Mouse (Mus musculus) midbrain, embryonic 15.5 days (tissue): ENCODE measurements at regions not wholly inside any gene's neighbourhood (a gene's known extent, or its start where the extent isn't known, plus 50 kb on each side); places are given as distances from the start of the nearest gene placed in this dataset.

Experiments used
- ATAC-seq: fragments of 200-750 bp; cut with Nextera tagmentation; replicated peaks from 2 replicates; pipeline ENCODE4 v1.8.0; 2017; ENCODE audit warnings: moderate TSS enrichment
- H3K27ac ChIP-seq: fragments of 300-500 bp; sonication (generic); 2 replicates; pipeline ENCODE4 v1.5.1; 2015; ENCODE audit warnings: mild to moderate bottlenecking, inconsistent platforms
- H3K27me3 ChIP-seq: fragments of 300-500 bp; sonication (generic); replicated peaks from 2 replicates; pipeline ENCODE4 v1.6.1; 2015; ENCODE audit warnings: inconsistent platforms
- H3K36me3 ChIP-seq: fragments of 300-500 bp; sonication (generic); replicated peaks from 2 replicates; pipeline ENCODE4 v1.6.1; 2015; ENCODE audit warnings: inconsistent platforms
- H3K4me1 ChIP-seq: fragments of 300-500 bp; sonication (generic); 2 replicates; pipeline ENCODE4 v1.6.1; 2015; ENCODE audit warnings: inconsistent platforms
- H3K4me2 ChIP-seq: fragments of 300-500 bp; sonication (generic); 2 replicates; pipeline ENCODE4 v1.6.1; 2015; ENCODE audit warnings: inconsistent platforms, mild to moderate bottlenecking, moderate library complexity
- H3K4me3 ChIP-seq: fragments of 300-500 bp; sonication (generic); 2 replicates; pipeline ENCODE4 v1.5.1; 2015; ENCODE audit warnings: mild to moderate bottlenecking, inconsistent platforms
- H3K9ac ChIP-seq: fragments of 300-500 bp; sonication (generic); 2 replicates; pipeline ENCODE4 v1.6.1; 2015; ENCODE audit warnings: mild to moderate bottlenecking, inconsistent platforms
- H3K9me3 ChIP-seq: fragments of 300-500 bp; sonication (generic); 2 replicates; pipeline ENCODE4 v1.6.1; 2016; ENCODE audit warnings: inconsistent platforms
- WGBS: fragments of 180-500 bp; shearing (Covaris S2); methylation state at CpG from one replicate; pipeline ENCODE4 v1.1.7; 2015; ENCODE audit warnings: mixed read lengths; 5-methylcytosine and 5-hydroxymethylcytosine counted together

GRCm38 (mm10) chr11:40561983-40562382 is 133.0 kb downstream of the Mat2b start:
- ATAC-seq: no peak
- Histone ChIP-seq H3K4me2 (no peak overlapping the region), H3K4me3 (no peak overlapping the region), H3K36me3 (no peaks in the 10 kb centered on the region), H3K9ac (no peak overlapping the region), H3K27ac (no peak overlapping the region), H3K9me3 (no peaks in the 10 kb centered on the region), H3K27me3 (no peaks in the 10 kb centered on the region), H3K4me1 (no peaks in the 10 kb centered on the region)
- 79% methylated on average over 2 of the region's 2 CpGs for WGBS

GRCm38 (mm10) chr11:40561400-40561799 is 133.6 kb downstream of the Mat2b start:
- Histone ChIP-seq H3K27me3 (no peaks in the 10 kb centered on the region), H3K27ac (no peak overlapping the region), H3K36me3 (no peaks in the 10 kb centered on the region), H3K4me1 (no peaks in the 10 kb centered on the region), H3K4me3 (no peak overlapping the region), H3K4me2 (no peak overlapping the region), H3K9ac (no peak overlapping the region), H3K9me3 (no peaks in the 10 kb centered on the region)
- no peak for ATAC-seq
- WGBS: 99% methylated on average over 2 of the region's 2 CpGs

GRCm38 (mm10) chr11:40558486-40558885 is 136.5 kb downstream of the Mat2b start:
- Histone ChIP-seq H3K9me3 (no peaks in the 10 kb centered on the region), H3K36me3 (no peaks in the 10 kb centered on the region), H3K27me3 (no peaks in the 10 kb centered on the region), H3K4me3 (no peak overlapping the region), H3K9ac (no peak overlapping the region), H3K4me2 (no peak overlapping the region), H3K4me1 (no peaks in the 10 kb centered on the region), H3K27ac (no peak overlapping the region)
- ATAC-seq: no peak
- WGBS: 95% methylated on average over 2 of the region's 2 CpGs

DNA sequence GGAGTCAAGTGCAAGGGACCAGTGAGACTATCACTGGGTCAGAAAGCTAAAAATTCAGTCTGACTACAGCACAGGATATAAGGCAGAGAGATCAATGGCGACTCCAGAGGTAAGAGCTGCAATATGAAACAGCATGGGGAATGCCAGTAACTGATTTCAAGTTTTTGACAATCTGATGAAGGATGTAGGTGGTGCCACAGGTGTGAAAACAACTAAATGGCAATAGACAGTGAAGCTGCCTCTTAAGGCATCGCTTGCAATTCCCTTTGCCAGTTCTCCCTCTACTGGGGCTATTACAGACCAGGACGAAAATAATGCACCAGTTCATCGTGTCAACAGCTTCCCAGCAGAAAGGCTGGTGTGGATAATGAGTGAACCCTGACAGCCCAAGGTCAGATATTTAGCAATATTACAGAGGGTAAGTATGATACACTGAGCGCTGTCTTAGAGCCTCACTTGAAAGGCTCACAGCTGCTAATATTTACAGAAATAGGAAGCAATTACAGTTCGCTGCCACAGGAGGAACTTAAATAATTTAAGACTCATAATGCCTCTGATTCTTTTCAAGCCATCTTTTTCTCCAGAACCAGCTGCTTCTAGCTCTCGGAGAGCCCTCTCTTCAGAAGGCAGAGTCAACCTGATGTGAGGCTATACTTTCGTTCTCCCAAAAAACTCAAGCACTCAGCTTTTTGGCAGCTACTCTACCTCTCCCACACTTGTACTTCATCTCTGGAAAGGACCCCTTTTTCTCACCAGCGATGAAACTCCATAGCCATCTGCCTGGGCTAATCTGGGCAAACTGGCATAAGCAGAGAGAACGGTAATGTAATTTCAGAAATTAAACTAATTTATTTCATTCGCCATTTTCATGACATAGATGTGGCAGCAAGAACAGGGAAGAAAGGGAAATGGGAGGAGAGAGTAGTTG is 139.9 kb downstream of the Mat2b start:
- 68% methylated on average over 11 of the region's 11 CpGs for WGBS
- Histone ChIP-seq H3K9ac (no peak overlapping the region), H3K36me3 (no peaks in the 10 kb centered on the region), H3K4me1 (no peaks in the 10 kb centered on the region), H3K9me3 (no peaks in the 10 kb centered on the region), H3K27me3 (no peaks in the 10 kb centered on the region), H3K4me2 (no peak overlapping the region), H3K4me3 (no peak overlapping the region), H3K27ac (no peak overlapping the region)
- ATAC-seq: no peak

GRCm38 (mm10) chr11:40552054-40552453 is 142.9 kb downstream of the Mat2b start:
- H3K36me3 ChIP-seq: no peaks in the 10 kb centered on the region
- H3K4me1 ChIP-seq: no peaks in the 10 kb centered on the region
- H3K9me3 ChIP-seq: no peaks in the 10 kb centered on the region
- ATAC-seq: no peak
- H3K9ac ChIP-seq: no peak overlapping the region
- WGBS: 73% methylated on average over 2 of the region's 2 CpGs
- no peak overlapping the region for H3K4me3 ChIP-seq
- H3K27me3 ChIP-seq: no peaks in the 10 kb centered on the region
- H3K27ac ChIP-seq: no peak overlapping the region
- H3K4me2 ChIP-seq: no peak overlapping the region

DNA sequence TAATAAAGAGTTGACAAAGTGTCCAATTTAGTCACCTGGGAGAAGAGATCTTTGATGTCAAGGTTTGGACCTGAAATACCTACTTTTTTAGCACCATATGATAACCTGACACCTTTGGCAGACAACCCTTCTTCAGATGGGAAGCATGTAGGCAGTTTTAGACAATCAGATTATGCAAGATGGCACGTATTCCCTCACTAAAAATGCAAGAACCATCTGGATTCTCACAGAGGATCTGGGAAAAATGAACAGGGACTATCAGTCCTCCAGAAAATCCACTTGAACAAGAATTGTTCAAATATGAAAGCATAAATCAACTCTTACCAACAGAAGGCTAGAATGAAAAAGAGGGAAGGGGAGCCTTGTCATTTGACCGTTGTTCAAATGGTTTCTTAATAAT is 148.4 kb downstream of the Mat2b start:
- no peak overlapping the region for H3K27ac ChIP-seq
- no peak for ATAC-seq
- no peaks in the 10 kb centered on the region for H3K9me3 ChIP-seq
- H3K9ac ChIP-seq: no peak overlapping the region
- H3K36me3 ChIP-seq: no peaks in the 10 kb centered on the region
- no peak overlapping the region for H3K4me3 ChIP-seq
- H3K4me2 ChIP-seq: no peak overlapping the region
- 79% methylated on average over 2 of the region's 2 CpGs for WGBS
- H3K4me1 ChIP-seq: no peaks in the 10 kb centered on the region
- no peaks in the 10 kb centered on the region for H3K27me3 ChIP-seq

GRCm38 (mm10) chr11:40545537-40545936 is 149.5 kb downstream of the Mat2b start:
- no peaks in the 10 kb centered on the region for H3K4me1 ChIP-seq
- H3K4me3 ChIP-seq: no peak overlapping the region
- WGBS: 47% methylated on average over 1 of the region's 1 CpGs
- H3K27me3 ChIP-seq: no peaks in the 10 kb centered on the region
- ATAC-seq: no peak
- H3K9me3 ChIP-seq: no peaks in the 10 kb centered on the region
- H3K36me3 ChIP-seq: no peaks in the 10 kb centered on the region
- no peak overlapping the region for H3K9ac ChIP-seq
- H3K4me2 ChIP-seq: no peak overlapping the region
- H3K27ac ChIP-seq: no peak overlapping the region

GRCm38 (mm10) chr11:40540229-40540628 is 154.8 kb downstream of the Mat2b start:
- Histone ChIP-seq H3K27ac (no peak overlapping the region), H3K36me3 (no peaks in the 10 kb centered on the region), H3K9ac (no peak overlapping the region), H3K27me3 (no peaks in the 10 kb centered on the region), H3K9me3 (no peaks in the 10 kb centered on the region), H3K4me1 (no peaks in the 10 kb centered on the region), H3K4me3 (no peak overlapping the region), H3K4me2 (no peak overlapping the region)
- whole genome bisulfite sequencing: 17% methylated on average over 3 of the region's 3 CpGs
- ATAC-seq: no peak

DNA sequence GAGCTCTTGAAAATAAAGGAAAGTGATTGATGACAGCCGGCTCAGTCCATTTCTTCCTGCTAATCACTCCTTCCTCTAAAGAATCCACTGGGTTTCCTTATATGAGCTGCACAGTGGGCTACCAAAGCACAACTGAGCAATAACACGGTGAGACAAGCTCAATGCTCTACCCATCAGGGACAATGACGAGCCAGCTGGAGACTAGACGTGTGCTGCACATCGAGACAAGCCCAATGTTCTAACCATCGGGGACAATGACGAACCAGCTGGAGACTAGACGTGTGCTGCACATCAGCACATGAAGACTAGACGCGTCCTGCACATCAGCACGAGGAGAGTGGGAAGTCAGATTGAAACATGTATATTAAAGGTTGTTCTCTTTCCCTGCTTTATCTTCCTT is 155.2 kb downstream of the Mat2b start:
- no peaks in the 10 kb centered on the region for H3K36me3 ChIP-seq
- H3K9me3 ChIP-seq: no peaks in the 10 kb centered on the region
- no peaks in the 10 kb centered on the region for H3K27me3 ChIP-seq
- WGBS: 36% methylated on average over 11 of the region's 11 CpGs
- no peak overlapping the region for H3K4me2 ChIP-seq
- H3K4me3 ChIP-seq: no peak overlapping the region
- no peak overlapping the region for H3K9ac ChIP-seq
- H3K27ac ChIP-seq: no peak overlapping the region
- ATAC-seq: no peak
- H3K4me1 ChIP-seq: no peaks in the 10 kb centered on the region

DNA sequence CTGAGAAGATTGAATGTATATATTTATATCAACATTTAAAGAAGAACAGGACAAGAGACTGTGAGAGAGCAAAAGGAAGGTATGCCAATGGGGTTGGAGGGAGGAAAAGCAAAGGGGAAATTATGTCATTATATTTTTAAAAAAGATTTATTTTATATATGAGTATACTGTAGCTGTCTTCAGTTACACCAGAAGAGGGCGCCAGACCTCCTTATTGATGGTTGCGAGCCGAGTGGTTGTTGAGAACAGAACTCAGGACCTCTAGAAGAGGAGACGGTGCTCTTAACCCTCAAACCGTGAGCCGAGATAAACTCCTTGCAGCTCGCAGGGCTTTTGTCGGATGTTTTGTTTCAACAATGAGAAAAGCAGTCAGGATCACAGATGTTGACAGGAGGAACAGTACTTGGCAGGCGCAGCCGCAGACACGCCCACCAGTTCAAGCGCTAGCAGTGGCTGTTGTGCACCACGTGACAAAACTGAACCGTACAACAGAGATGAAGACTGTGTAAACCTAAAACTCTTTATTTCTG is 158.7 kb downstream of the Mat2b start:
- H3K27ac ChIP-seq: no peak overlapping the region
- no peak overlapping the region for H3K4me3 ChIP-seq
- H3K4me2 ChIP-seq: no peak overlapping the region
- H3K9ac ChIP-seq: no peak overlapping the region
- H3K4me1 ChIP-seq: no peaks in the 10 kb centered on the region
- no peaks in the 10 kb centered on the region for H3K27me3 ChIP-seq
- no peaks in the 10 kb centered on the region for H3K36me3 ChIP-seq
- no peak for ATAC-seq
- no peaks in the 10 kb centered on the region for H3K9me3 ChIP-seq
- 84% methylated on average over 14 of the region's 14 CpGs for WGBS

- WGBS: 39% methylated on average over 10 of the region's 10 CpGs
- Histone ChIP-seq H3K27ac (no peak overlapping the region), H3K4me3 (no peak overlapping the region), H3K9ac (no peak overlapping the region), H3K4me1 (no peaks in the 10 kb centered on the region), H3K36me3 (no peaks in the 10 kb centered on the region), H3K4me2 (no peak overlapping the region), H3K9me3 (no peaks in the 10 kb centered on the region), H3K27me3 (no peaks in the 10 kb centered on the region)
- peak; percentile 81; the same call in 1 of the 2 replicates for ATAC-seq
Measured at GRCm38 (mm10) chr11:40510325-40511239, 184.4 kb downstream of the Mat2b start.

DNA sequence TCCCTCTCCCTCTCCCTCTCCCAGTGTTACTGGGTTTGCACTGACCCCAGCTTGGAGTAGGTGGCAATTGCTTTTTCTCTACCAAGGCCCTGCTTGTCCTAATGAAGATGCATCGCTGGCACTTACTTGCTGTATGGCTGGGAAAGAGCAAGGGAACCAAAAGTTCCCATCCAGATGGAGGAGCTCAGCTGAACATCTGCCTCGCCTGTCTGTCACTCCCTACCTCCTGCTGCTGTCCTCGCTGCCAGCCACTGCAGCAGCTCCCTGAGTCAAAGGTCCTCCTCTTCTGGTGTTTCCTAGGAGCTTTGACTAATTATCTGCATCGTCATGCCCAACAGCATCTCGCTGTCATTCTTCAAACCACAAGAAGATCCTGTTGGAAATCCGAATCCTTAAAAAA is 203.4 kb downstream of the Mat2b start:
- no peak overlapping the region for H3K9ac ChIP-seq
- H3K36me3 ChIP-seq: no peaks in the 10 kb centered on the region
- H3K9me3 ChIP-seq: no peaks in the 10 kb centered on the region
- no peaks in the 10 kb centered on the region for H3K27me3 ChIP-seq
- ATAC-seq: no peak
- H3K4me2 ChIP-seq: no peak overlapping the region
- H3K27ac ChIP-seq: no peak overlapping the region
- H3K4me1 ChIP-seq: no peaks in the 10 kb centered on the region
- 46% methylated on average over 6 of the region's 6 CpGs for WGBS
- no peak overlapping the region for H3K4me3 ChIP-seq
